Mouse (Mus musculus) telencephalon, adult 2 months (tissue): ENCODE results near the gene Klhl7.

Experiments
- DNase-seq: peaks from one replicate; pipeline ENCODE4 v3.0.0-alpha.2; 2011; ENCODE audit warnings: low read depth, low spot score

Gene Klhl7

DNA sequence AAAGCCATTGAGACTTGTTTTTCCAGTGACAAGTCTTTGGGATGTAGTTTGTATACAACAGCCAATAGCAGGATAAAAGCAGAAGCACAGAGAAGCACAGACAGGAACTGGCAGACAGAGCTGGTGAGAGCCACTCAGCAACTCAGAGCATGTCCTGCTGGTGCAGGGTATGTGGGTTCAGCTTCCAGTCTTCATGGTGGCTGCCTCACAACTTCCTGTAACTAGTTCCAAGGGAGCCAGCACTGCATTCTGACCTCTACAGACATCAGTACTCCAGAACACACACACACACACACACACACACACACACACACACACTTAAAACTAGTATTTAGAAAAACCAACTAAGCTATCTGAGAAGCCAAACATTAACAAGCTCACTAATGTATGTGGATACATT lies 71.7 kb downstream of the Klhl7 start:
- DNase-seq: no peak

DNA sequence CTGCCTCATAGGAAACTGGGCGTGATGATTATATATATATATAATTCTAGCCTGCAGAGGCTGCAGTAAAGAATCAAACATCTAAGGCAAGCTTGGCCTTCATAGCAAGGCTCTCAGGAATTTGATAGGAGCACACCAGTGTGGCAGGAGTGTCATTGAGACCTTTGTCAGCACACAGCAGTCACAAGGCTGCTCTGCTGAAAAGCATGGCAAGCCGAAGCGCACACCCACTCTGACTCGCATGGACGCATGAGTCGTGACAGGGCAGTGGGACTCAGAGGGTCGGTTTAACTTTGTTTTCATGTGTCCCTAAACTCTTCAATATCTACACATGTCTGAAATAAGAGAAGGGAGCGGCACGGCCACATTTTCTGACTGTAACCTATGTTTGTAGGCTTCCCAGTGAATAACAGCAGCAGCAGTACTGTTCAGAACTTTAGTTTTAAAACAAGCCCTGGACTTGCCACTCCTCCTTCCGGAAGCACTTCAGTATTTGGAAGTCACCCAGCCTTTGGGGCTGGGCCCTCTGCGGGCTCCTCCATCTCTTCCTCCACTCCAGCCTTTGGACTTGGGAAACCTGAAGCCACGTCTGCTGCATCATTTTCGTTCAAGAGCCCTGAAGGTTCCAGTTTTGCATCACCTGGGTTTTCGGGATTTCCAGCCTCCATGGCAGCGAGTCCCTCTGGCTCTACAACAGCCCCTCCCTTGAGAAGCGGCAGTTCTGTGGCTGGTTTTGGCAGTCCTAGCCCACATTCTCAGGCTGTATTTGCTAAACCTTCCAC lies 81.3 kb downstream of the Klhl7 start:
- no peak for DNase-seq

DNA sequence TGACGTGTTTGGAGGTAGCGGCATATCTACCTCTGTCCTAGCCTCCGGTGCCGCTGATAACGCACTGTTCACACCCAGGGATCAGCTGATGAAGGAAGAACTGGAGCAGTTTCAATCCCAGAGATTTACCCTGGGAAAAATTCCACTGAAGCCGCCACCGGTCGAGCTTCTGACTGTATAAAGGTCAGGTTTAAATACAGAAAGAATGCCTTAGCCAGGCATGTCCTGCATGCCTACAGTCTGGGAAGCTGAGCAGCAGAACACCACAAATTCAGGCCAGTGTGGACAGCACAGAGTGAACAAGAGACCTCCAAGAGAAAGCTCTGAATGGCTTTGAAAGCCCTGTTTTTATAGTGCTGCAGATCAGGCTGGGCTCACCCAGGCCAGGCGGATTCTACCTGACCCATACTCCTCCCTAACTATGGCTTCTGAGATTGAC lies 81.9 kb downstream of the Klhl7 start:
- no peak for DNase-seq

DNA sequence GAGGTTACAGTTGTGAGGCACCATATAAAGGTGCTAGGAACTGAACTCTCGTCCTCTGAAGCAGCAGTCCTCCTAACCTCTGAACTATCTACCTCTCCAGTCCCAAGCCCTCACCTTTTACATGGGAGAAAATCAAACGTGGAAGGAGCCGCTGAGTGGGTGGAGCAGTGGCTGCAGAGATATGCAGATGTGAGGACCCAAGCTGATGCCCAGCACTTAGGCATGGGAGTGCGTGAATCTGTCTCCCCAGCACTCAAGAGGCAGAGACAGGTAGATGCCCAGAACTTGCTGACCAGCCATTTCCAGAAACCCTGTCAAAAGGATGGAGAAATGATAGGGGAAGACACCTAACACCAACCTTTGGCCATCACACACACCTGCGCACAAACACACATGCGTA lies 82.7 kb downstream of the Klhl7 start:
- DNase-seq: no peak

DNA sequence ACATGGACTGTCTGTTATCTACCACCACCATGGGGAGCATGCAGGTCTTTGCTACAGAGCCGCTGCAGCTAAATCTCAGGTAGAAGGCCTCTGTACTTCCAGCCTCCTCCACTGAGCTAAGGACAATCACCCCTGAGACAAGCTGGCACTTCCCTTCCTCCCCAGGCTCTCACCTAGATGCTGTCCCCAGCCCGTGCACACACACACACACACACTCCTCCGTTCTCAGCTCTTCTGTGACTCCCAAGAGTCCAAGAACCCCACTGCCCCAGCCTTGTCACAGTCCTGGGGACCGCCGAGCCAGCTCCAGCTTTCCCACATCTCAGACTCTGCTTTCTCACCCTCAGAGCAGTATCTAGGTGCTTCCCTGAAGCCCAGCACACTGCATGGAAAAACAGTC lies 83.6 kb downstream of the Klhl7 start:
- no peak for DNase-seq

DNA sequence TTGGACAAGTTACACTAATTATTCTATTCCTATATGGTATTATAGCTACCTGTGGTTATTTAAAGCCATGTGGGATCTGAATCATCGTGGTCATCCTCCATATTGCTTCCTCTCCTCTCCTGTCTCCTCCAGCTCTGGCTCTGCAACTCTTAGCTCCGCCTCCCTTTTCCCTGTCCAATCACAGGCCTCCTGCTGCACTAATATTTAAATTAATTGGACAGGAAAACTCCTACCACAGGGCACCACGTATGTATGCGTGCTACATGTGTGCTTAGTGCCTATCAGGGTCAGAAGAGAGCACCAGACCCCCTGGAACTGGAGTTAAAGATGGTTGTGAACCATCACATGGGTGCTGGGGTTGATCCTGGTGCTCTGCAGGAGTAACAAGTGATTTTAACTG lies 88.1 kb downstream of the Klhl7 start:
- no peak for DNase-seq

DNA sequence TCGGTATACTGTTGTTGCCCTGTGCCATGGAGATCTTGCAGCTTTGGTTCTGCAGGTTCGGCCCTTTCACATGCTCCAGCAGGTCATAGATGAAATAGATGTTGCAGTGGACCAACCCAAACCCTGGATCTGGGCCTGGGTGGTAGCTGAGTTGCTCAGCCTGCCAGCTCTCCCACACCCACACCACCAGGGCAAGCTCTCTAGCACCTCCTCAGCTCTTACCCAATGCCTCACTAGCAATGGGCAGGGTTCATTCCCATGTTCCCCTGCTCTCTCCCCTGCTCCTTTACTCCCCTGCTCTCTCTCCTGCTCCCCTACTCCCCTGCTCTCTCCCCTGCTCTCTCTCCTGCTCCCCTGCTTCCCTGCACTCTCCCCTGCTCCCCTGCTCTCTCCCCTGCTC lies 91.4 kb downstream of the Klhl7 start:
- no peak for DNase-seq

DNA sequence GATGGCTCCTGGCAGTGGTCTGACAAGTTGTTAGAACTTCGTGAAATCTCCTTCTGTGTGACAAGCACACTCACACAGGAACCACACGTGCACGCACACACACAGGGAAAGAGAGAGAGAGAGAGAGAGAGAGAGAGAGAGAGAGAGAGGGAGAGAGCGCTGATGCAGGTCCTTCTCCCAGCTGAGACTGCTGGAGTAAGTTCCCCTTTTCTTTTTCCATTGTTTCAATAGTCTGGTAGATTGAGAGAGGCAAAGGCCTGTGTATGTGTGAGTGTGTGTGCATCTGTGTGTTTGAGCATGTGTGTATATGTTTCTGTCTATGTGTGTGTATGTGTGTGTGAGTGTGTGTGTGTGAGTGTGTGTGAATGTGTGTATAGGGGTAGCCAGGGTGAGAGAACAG lies 100.6 kb downstream of the Klhl7 start:
- DNase-seq: no peak

DNA sequence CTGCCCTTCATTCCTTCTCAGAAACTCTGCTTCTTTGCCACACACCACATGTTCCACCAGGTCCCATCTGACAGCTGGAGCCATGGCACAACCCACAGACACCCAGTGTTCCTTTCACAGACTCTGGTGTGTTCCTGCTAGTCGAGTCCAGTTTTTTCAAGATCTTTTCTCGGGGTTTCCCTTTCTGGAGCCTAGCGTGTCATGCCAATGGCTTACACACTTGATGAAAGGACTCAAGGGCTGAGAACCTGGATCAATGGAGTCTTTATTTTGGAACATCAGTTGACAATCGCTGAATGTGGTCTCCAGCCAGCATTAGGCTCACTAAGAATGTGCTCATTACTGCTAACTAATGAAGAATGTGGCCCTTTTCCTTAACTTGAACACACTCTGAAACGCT lies 102.1 kb downstream of the Klhl7 start:
- no peak for DNase-seq

DNA sequence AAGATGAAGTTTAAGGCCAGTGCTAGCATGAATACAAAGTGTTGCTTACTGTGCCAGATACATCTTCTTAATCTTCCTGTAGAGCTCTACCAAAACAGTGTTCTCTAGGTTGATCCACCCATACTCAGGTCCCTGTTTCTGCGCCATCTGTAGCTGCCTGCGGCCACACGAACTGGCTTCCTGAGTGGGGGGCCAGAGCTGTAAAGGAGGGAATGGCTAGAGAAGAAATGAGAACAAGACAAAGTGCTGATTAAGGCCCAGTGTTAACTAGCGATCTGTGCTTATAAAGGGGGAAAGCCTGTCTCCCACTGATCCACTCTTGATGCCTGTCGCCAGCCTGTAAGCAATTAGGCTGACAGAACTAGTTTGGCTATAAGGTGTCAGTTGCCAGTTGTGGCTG lies 102.9 kb downstream of the Klhl7 start:
- no peak for DNase-seq

DNA sequence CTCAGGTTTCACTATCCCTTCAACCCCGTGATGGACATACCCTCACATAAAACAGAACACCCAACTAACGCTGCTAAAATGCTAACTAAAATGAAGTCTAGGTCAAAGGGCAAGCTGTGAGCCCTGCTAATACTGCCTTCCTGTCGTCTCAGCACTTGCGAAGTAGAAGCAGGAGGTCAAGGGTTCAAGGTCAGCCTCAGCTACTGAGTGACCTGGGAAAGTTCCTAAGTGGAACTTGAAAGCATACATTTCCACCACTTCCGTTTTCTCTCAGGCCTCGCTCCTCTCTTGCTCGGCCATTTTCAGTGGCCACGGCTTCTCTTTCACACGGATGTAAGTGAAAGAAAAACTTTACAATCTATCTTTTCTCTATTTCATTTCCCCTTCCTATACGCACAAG lies 107.6 kb downstream of the Klhl7 start:
- no peak for DNase-seq

DNA sequence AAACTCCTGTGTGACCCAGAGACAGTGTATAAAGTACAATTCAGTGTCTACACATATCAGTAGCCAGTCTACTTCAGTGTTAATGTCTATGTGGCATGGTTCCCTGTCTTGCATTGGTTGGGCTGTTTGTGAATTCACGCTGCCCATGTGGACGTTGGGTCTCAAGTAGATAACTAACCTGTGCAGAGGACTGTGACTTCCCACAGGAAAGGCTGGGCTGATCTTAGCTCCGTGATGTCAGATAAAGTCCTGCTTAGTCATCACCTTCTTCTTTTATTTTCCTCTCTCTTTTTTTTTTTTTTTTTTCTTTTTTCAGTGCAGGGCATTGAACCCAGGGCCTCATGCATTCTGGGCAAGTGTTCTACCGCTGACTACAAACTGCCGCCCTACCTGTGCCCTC lies 108.1 kb downstream of the Klhl7 start:
- DNase-seq: no peak
